ENCODE assay signal across 8 mouse cellular contexts in the genomic region with DNA sequence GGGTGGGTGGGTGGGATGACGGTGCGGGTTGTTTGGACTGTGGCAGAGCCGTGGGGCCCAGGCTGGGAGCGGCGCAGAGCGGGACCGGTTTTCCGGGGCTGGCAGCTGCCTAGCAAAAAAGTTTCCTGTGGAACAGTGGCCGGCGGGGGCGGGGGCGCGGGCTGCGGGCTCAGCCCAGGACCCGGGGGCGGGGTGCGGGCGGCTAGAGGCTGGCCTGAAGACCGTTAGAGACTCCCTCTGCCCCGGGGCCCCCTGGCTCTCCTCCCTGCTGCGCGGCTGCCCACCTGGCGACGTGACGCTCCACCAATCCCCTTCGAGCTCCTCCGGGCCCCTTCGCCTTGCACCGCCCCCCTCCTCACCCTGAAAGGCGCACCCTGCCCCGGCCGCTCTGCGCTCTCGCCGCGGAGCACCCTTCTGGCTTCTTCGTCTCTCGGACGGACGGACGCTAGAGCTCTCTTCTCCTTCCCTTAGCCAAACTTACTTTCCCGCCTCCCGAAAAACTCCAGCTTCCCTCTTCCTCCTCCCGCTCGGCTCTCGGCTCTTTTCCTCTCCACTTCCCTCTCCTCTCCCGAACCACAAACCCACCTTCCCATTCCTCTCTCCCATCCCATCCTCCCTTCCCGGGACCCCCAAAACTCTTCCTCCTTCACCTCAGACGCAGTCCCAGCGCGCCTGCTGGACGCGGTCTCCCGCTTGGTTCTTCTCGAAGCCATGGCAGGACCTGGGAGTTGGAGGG. TPM values are rescaled to one million over a fixed set of nuclear protein-coding genes. Genes with fewer than 3 reads are reported as not detected.
DNase-seq lines count a peak whose midpoint lies in the region; ATAC-seq and TF ChIP-seq lines count a peak whose summit lies in the region.

Nrk (plus strand) TSS at position 390 of the 736 bp plus-strand sequence.

- peak within 1 kb of the TSS; percentile 59 to 62 for H3K27ac ChIP-seq in heart, embryonic 14.5 days (replicated peaks in 1 of 2; ENCODE audit: control insufficient read depth in 1 of 2, insufficient read depth in 1 of 2, low read depth in 2 of 2, low read length in 2 of 2)
- H3K27ac ChIP-seq in limb, embryonic 12.5 days: peak within 1 kb of the TSS; percentile 23; the same call in 1 of the 2 replicates

- peak within 1 kb of the TSS; percentile 51 to 62 for H3K4me3 ChIP-seq in heart, embryonic 14.5 days (ENCODE audit: control insufficient read depth in 1 of 2, insufficient read depth in 1 of 2, low read depth in 1 of 2, low read length in 2 of 2)
- H3K4me3 ChIP-seq in limb, embryonic 12.5 days (replicated peaks): peak within 1 kb of the TSS; percentile 47
- no peak within 1 kb of the TSS for H3K4me3 ChIP-seq in myocyte

- H3K36me3 ChIP-seq in heart, embryonic 14.5 days (ENCODE audit: control insufficient read depth, insufficient read depth, low read length): no peaks in the 10 kb centered on the region
- no peaks in the 10 kb centered on the region for H3K36me3 ChIP-seq in limb, embryonic 12.5 days
- H3K36me3 ChIP-seq in myocyte (ENCODE audit: control insufficient read depth, insufficient read depth): no peaks in the 10 kb centered on the region

- H3K4me2 ChIP-seq in heart, embryonic 14.5 days (ENCODE audit: low read length): peak within 1 kb of the TSS; percentile 81
- H3K4me2 ChIP-seq in limb, embryonic 12.5 days: peak within 1 kb of the TSS; percentile 64
- H3K4me2 ChIP-seq in myocyte (ENCODE audit: low read depth): peak within 1 kb of the TSS; percentile 38

- H3K27me3 ChIP-seq in heart, embryonic 14.5 days (ENCODE audit: control insufficient read depth, insufficient read depth, low read length): no peaks in the 10 kb centered on the region
- H3K27me3 ChIP-seq in limb, embryonic 12.5 days: peaks cover 35% of the 10 kb centered on the region
- H3K27me3 ChIP-seq in myocyte (ENCODE audit: control insufficient read depth, insufficient read depth, insufficient read length): no peaks in the 10 kb centered on the region

- ATAC-seq in heart, embryonic 14.5 days (ENCODE audit: insufficient number of reproducible peaks, insufficient read depth, low FRiP score, low read depth): peak; percentile 95
- peak; percentile 88 for ATAC-seq in limb, embryonic 12.5 days (ENCODE audit: insufficient number of reproducible peaks, insufficient read depth, low FRiP score, low TSS enrichment, low read depth)
- no peak for ATAC-seq in megakaryocyte-erythroid progenitor cell, adult 5-6 weeks (replicated peaks; ENCODE audit: low FRiP score, low TSS enrichment, poor library complexity, severe bottlenecking)

- no peak within 1 kb of the TSS for H3ac ChIP-seq in myocyte (ENCODE audit: control insufficient read depth, insufficient read length)

- H3K79me2 ChIP-seq in myocyte (ENCODE audit: control insufficient read depth, insufficient read depth): no peaks in the 10 kb centered on the region

- TF ChIP-seq POLR2A in myocyte (IDR thresholded peaks at IDR 0.05; ENCODE audit: insufficient read length, low read depth): no peak

- DNase-seq in cerebellum, postnatal 14 days: peak; percentile 1 to 4
- DNase-seq in cerebellum, adult 9-10 months: no peak
- DNase-seq in embryo, embryonic 9.5 days (ENCODE audit: extremely low spot score): peak; percentile 24
- DNase-seq in urinary bladder, adult 18-20 months (ENCODE audit: low spot score in 2 of 2): no peak

- H3K9ac ChIP-seq in heart, embryonic 14.5 days (ENCODE audit: low read length): peak within 1 kb of the TSS; percentile 68
- H3K9ac ChIP-seq in limb, embryonic 12.5 days (replicated peaks): peak within 1 kb of the TSS; percentile 63

- H3K9me3 ChIP-seq in heart, embryonic 14.5 days (ENCODE audit: control insufficient read depth, low read length): no peaks in the 10 kb centered on the region
- H3K9me3 ChIP-seq in limb, embryonic 12.5 days: no peaks in the 10 kb centered on the region

- H3K4me1 ChIP-seq in heart, embryonic 14.5 days (ENCODE audit: control insufficient read depth in 2 of 2, insufficient read depth in 2 of 2, low read length in 2 of 2): no peaks in the 10 kb centered on the region
- H3K4me1 ChIP-seq in limb, embryonic 12.5 days (replicated peaks): no peaks in the 10 kb centered on the region

- 19% methylated on average over 44 of the region's 55 CpGs for WGBS in heart, embryonic 14.5 days
- 18% methylated on average over 50 of the region's 55 CpGs for WGBS in limb, embryonic 12.5 days

TF ChIP-seq in myocyte, 11 proteins besides CTCF, POLR2A, EP300 and RAD21:
- TF ChIP-seq MYOD1 (IDR thresholded peaks at IDR 0.05; ENCODE audit: control insufficient read depth in 1 of 3, insufficient read length in 2 of 3, low read depth in 2 of 3): no peak
- TF ChIP-seq POLR2AphosphoS2 (IDR thresholded peaks at IDR 0.05; ENCODE audit: insufficient read length, low read depth): no peak

RNA-seq across cellular contexts. Expression of gene Nrk, which starts in this region (rescaled TPM):
- 37.2 and 44.9 TPM in 2 replicates for polyA plus RNA-seq in heart, embryonic 14.5 days (2014; fragmentation: Nextera tagmentation; extraction: Ambion mirVana)
- polyA plus RNA-seq in limb, embryonic 12.5 days (2016; fragmentation: Nextera tagmentation; extraction: Ambion mirVana): 30.8 and 35.9 TPM in 2 replicates
- polyA plus RNA-seq in myocyte (2012; fragmentation: generic; extraction: Trizol): 0.07 TPM
- total RNA-seq in megakaryocyte-erythroid progenitor cell, adult 5-6 weeks (2014; fragmentation: Nextera tagmentation): not detected in 2 replicates
- total RNA-seq in megakaryocyte-erythroid progenitor cell, adult 5-6 weeks (2017): not detected in 2 replicates

Comparison
In these comparisons a context has a peak if more than half of its experiments do, and no peak if none do; other contexts are left out.
1. RNA of gene Nrk (polyA plus RNA-seq): 37.2 to 44.9 TPM in heart, embryonic 14.5 days and 30.8 to 35.9 TPM in limb, embryonic 12.5 days; 0.07 TPM in myocyte (single experiment); every median in the first group is over 10 times any median in the second.
2. DNase-seq: peak in cerebellum, postnatal 14 days (2 of 2) and embryo, embryonic 9.5 days (single experiment); none in cerebellum, adult 9-10 months (single experiment) and urinary bladder, adult 18-20 months (0 of 2).
3. Peak in every context shown above with its lines, with median percentiles within 50 percentile points of each other: H3K4me2 ChIP-seq.